Mouse (Mus musculus): ENCODE measurements at regions not wholly inside any gene's neighbourhood (a gene's known extent, or its start where the extent isn't known, plus 50 kb on each side); places are given as distances from the start of the nearest gene placed in this dataset.

DNA sequence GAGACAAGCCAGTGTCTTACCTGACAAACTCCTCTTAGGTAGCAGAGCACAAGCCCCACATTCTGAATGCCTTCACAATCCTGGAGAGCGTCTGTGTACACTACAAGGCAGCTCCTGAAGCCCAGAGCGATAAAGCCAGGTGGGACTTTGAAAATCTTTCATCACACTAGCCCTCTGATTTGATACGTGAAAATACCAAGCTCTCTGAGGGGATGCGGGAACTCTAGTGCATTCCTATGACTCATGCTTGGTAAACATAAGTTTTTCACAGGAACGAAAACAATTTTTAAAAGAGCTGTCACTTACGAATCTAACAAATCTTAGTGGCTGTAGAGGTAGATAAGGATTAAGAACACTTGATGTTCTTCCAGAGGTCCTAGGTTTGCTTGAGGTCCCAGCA lies 108.6 kb upstream of the Peli1 start:
- DNase-seq (ENCODE audit: low read depth, low spot score) = no peak

DNA sequence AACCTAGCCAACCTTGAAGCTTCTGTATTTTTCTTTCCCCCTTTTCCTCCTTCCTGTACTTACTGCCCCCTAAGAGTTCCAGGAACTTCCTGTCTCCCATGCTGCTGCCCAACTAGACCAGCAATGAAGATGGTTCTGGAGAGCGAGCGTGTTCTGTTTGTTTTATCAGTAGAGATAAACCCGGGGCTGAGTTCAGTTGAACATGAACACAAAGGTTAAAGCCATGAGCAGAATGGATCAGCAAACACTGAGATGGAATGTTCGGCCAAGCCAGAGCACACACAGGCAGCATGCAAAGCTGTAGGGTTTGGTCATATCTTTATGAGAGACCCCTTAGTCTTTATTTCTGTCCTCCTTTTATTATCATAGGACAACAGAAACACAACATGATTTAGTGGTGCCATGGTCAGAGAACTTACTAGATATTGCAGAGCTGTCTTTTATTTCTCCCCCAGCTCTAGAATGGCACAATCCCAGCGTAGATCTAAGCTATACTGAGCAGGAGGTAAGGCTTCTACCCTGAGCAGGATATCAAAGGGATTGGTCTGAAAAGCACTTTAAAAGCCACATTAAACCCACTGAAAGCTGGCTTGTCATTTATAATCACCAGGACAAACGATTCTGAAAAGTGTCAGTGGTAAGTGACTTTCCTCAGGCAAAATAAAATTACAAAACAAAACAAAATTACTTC lies 105.9 kb upstream of the Peli1 start:
- no peak for DNase-seq (ENCODE audit: low read depth, low spot score)

DNA sequence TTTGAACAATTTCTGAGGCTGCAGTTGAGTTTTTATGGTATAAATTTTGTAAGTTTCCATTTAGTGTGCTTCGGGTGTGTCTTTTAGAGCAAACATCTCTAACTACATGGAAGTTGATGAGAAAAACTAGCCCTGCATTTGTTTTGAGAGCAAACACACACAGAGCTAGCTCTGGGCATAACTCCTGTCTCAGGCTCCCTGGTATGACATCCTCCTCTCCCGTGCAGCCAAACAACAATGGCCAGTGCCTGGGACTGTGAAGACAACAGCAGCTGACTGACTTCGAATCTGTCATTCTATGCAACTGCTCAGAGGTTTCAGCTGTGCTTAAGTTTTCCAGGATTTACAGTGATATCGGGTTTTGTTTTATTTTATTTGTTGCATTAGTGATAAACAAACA lies 105.3 kb upstream of the Peli1 start:
- no peak for DNase-seq (ENCODE audit: low read depth, low spot score)

DNA sequence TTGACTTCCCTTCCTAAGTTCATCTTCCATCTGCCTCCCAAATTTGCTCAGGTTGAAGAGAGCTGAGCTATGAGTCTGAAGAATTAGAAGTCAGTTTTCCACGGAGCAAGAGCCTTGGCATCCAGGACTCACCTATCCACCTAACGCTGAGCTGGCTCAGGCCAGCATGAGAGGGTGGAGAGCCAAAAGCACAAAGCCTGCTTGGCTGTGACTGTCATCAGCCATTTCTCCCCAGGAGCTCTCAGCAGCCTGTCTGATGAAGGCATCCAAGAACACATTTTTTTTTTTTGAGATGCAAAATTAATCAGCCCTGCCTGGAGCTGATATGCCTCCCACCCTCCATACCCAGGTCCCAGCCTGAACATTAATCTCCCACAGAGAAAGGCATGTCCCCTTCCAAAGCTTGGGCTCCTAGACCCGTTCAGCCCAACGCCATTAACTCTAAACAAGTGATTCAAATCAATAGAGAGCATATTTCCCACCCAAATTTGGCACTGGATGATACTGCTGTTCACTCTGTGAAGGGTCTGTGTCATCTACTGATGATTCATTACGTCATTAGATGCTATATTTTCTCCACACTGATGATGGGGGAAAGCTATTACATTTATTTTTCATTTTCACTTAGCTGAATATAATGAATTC lies 103.8 kb upstream of the Peli1 start:
- DNase-seq (ENCODE audit: low read depth, low spot score) = no peak

DNA sequence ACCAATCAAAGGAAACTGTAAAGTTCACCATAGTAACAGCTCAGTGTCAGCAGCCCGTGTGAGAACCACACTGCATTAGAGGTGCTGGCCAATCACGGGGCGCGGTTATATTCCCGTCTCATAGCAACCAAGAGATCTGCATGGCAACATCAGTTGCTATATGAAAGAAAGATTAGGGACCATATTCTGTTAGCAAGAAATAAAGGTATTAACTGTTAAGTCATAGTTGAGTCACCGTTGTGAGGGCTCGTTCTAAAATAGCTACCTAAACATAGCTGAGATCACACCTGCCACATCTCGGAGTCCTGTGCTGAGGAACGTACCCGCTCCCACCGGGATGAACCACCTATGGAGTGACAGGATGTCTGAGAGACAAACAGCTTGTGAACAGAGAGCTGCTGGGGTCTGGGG lies 103.2 kb upstream of the Peli1 start:
- no peak for DNase-seq (ENCODE audit: low read depth, low spot score)

DNA sequence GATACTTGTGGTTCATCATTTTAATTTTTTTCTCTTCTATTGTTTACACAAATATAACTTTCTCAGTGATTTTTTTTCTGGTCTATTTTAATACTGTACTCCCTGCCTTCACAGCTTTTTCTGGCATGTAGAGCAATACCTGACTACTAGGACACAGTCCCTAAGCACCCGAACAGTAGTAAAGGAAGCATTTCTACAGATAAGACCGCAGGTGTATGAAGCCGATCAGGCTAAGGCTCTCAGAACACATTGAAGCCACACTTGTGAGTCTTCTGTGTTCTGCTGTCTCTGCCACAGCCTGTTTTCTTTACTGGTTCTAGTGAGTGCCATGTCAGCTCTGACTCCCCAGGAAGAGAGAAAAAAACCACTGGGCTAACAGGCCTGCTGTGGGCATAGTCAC lies 102.2 kb upstream of the Peli1 start:
- no peak for DNase-seq (ENCODE audit: low read depth, low spot score)

DNA sequence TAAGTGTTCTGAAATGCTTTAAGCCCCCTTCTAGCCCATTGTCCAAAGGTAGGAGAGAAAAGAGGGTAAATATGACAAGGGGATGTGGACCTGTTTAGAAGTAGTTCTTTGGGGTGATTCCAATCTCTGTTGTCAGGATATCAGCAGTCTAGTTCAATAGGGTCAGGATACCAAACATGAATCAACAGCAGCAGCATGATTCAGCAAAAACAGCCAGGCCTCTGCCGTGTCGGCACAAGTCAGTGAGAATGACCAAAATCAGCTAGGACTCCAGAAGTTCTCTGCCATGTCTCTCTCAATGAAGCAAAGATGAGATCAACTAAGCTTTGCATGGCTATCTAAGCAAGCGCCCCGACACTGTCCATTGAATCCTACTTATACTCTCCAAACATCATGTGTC lies 97.5 kb upstream of the Peli1 start:
- no peak for DNase-seq (ENCODE audit: low read depth, low spot score)

DNA sequence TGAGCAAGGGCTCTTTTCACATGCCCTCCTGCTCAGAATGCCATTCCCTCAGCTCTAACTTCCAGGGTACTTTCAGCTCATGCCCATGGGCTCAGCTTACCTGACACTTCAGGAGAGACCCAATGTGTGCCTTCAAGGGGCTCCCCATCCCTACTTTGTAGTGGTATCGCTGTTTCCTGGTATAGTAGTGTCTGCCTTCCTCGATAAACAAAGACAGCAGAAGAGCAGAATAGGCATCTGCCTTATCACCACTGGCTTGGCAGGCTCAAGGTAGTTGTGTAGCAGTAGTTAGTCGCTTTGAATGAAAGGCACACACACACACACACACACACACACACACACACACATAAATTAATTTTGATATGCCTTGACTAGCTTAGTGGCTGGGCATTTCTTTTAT lies 89.7 kb upstream of the Peli1 start:
- DNase-seq (ENCODE audit: low read depth, low spot score) = no peak

DNA sequence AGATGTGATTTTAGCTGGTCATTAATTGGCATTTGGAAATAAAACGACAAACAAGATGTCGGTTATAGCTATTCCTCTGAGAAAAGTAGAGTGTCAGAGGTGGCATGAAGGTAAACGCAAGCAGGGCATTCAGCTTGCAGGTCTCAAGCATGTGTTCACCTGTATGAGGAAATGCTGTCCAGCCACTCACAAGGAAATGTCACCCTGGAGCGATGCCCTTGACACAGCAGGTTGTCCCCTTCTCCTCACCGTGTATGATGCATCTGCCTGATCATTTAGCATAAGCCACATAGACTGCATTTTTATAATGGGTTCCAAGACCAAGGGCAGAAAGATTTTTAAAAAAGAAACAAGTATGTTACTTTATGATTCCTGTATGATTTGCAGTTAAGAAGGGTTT lies 83.9 kb upstream of the Peli1 start:
- no peak for DNase-seq (ENCODE audit: low read depth, low spot score)

DNA sequence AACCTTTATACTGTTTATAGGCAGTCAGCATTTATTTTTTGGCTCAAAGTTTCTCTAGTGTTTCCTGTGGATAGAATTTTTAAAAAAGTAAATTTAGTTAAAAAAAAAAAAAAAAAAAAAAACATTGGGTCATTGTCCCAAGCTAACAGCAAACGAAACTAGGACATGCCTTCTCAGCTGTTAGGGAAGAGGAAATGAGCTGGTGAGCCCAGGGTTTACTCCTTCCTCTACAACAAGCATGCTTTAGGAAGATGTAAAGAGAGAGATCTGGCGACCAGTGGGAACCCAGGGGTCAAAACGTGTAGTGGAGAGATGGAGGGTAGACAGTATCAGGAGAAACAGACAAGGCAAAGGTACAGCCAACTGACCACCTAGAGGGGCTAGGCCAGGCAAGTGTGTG lies 81.6 kb upstream of the Peli1 start:
- no peak for DNase-seq (ENCODE audit: low read depth, low spot score)

DNA sequence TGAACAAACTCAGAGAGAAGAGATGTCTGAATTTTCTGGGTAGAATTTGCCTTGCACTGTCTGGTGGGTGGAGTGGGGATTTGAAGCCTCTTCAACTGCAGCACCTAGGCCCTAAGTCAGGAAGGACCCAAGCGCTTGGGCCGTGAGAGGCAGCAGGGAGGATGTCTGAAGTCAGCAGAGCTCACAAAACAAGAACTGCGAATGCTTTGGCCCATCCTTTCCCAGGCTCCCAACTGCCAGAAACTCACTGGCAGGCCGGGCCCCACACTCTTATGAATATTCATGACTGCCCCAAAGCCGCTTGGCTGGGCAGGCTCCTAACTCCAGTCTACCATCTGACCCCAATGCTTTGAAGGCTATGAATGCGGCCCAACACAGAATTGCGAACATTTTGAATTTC lies 80.2 kb upstream of the Peli1 start:
- no peak for DNase-seq (ENCODE audit: low read depth, low spot score)

DNA sequence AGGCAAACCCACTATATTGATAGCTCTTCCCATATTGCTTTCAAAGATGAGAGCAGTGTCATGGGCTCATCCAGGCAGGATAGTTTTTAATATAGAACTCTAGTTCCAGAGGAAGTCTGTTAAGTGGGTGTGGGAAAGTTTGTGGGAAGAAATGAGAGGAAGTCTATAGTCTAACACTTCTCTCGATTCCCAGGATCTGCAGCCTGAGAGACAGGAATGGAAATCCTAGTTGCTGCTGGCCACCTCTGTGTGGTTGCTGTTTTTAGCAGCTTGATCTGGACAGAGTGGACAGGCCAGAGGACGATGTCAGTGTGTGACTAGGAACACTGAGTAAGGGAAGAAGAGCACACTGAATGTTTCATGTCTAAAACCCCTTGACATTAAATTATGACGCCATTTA lies 76.8 kb upstream of the Peli1 start:
- no peak for DNase-seq (ENCODE audit: low read depth, low spot score)

DNA sequence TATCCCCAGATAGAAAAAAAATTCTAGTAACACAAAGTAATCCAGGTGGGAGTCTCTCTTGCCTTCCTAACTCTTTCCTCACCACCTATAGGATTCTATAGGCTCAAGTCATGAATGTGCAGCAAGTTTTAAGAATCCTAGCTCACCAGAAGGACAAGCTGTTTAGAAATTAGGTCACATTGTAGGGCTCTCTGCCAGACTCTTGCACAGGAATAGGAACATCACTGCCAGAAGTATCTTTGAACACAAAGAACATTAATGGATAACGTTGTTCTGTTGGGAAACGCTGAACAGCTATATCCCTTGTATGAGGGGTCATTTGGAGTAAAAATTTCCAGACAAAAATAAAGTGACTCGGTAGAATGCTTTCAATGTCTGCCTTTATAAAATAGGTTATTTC lies 75.6 kb upstream of the Peli1 start:
- no peak for DNase-seq (ENCODE audit: low read depth, low spot score)

DNA sequence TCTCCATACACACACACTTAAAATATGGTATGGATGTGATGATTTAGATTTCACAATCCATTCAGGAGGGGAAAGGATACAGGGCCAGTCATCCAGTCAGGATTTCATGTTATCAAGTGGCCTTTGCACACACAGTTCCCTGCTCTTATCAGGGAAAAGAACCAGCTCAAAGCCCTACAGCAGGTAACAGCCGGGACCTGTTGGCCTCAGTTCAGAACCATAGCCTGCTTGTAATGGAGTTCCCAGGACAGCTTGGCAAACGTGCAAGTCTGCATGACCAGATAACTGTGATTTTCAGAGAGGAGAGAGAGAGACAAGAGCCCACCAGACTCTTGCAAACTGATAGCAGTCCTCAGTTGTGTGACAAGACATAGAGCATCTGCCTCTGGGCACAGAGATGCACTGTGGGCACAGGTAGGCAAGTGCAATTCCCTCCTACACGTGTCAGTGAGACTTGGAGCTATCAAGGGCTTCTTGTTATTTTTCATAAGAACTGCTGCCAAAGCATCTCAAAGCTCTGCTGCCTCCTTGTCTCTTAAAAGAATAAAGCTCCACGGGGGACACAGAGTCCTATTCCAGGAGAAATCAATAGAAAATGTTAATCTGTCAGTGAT lies 74.9 kb upstream of the Peli1 start:
- no peak for DNase-seq (ENCODE audit: low read depth, low spot score)

DNA sequence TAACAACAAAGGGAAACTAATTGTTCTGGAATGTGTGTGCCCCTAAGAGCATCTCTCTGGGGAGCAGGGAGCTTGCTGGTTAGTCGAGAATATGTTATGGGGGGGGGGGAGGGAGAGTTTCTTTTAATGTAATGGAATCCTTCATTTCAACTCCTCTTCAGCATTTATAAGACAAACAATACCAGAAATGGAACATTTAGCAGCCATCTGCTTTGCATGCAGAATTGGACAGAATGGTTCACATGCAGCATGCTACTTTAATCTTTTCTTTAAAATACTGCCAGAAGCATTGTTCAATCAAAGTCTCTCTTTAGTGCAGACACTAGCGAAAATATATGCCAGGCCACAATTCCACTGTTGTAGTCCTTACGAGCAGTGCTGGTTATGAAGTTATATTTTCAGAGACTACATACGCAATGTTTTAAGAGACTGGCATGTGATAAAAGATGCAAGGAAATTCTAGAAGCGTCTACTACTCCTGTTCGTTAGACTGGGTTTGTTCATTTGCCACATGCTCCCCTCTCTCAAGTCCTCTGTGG lies 74.2 kb upstream of the Peli1 start:
- DNase-seq (ENCODE audit: low read depth, low spot score) = no peak

DNA sequence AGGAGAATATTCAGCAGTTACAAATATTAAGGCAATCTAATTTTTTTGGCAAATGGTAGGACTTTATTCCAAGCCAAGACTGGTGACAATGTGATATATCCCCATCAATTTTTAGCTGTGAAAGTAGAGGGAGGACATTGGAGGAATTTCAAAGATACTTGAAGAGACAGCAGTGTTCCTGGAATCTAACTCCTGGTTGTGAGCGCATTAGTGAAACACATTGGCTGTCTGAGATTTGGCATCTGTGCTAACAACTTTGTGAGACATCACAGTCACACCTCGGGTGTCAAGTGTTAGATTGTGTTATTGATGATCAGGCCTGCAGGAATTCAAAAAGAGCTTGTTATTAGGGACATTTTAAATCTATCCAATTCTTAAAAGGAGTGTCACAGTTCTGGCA lies 71.3 kb upstream of the Peli1 start:
- no peak for DNase-seq (ENCODE audit: low read depth, low spot score)

DNA sequence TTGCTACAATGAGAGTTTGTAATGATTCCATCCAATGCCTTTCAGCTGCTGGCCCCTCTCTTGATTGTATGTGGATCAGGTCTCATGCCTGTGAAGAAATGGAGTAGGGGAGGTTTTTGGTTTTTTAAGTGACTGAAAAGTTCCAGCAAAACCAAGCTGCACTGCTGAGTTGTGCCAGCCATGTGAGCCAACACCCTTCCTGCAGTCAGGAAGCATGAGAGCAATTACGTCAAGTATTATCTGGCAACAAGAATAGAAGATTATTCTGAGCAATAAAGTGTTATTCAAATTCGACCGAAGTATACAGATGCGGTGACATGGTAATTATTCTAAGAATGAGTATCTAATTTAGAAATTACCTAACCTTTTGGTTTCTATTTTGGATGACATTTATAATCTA lies 67.0 kb upstream of the Peli1 start:
- no peak for DNase-seq (ENCODE audit: low read depth, low spot score)

DNA sequence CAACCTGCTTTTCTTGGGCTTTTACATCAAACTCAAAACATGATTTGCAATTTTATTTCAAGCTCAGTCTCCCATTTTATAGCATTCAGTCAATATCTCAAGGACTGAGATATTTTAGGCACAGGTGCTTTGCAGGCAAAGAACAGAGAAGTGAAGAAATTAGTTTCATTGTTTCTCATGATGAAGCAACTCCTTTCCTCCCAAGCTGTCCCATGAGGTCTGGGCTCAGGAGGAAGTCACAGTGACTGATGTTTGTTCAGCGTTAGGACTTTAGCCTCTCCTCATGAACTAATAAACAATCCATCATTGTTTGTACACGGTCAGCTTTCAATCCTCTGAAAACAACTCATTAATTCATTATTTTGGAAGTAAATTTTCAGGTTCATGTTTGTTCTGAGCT lies 66.6 kb upstream of the Peli1 start:
- DNase-seq (ENCODE audit: low read depth, low spot score) = no peak

DNA sequence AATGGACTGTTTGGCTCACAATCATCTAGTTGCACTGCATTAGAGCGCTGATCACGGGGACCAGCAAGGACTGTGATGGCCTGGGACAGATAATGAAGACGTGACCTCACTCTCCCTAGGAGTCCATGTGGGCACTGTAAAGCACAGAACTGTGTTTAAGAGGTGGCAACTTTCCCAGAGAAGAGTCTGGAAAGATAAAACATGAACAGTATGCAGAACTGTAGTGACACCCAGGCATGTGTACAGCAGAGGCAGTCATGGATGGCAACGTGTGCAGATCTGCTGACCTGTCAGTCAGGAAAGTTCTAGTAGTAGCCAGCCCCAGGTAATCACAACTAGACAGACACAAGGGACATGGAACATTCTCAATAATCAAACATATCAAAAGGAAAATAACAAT lies 63.8 kb upstream of the Peli1 start:
- no peak for DNase-seq (ENCODE audit: low read depth, low spot score)

DNA sequence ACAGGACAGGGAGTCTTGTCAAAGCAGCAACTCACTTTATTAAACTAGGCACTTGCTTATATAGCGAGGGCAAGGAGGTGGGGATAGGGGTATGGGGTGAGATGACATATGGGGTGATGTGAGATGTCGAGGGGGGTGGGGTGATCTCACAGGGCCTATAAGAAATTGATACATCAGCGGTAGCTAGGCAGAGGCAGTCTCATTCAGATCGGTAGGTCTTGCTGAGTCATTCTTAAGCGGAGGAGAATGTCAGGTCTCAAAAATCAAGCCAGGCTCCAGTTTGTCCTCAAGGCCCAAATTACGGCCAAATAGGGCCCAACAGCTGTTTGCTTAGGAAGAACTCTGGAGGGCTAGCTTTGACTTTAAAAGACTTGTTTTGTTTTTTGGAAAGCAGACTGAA lies 60.7 kb upstream of the Peli1 start:
- DNase-seq (ENCODE audit: low read depth, low spot score) = no peak

DNA sequence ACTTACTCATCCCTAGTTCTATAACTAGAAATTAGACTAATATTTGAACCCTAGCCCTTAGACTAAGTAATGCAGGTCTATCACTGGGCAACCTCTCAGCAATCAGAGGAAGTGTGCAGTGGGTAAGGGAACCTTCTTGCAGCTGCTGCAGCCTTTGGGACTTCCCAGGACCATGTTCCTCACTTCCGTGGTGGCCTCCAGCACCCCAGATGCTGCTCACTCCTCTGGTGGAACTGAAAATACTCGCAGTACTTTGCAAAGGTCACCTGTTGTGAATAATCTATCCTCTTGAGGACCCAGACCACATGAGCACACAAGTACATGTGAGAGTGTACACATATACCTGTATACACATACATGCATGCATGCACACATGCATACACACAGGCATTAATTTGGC lies 59.3 kb upstream of the Peli1 start:
- no peak for DNase-seq (ENCODE audit: low read depth, low spot score)

DNA sequence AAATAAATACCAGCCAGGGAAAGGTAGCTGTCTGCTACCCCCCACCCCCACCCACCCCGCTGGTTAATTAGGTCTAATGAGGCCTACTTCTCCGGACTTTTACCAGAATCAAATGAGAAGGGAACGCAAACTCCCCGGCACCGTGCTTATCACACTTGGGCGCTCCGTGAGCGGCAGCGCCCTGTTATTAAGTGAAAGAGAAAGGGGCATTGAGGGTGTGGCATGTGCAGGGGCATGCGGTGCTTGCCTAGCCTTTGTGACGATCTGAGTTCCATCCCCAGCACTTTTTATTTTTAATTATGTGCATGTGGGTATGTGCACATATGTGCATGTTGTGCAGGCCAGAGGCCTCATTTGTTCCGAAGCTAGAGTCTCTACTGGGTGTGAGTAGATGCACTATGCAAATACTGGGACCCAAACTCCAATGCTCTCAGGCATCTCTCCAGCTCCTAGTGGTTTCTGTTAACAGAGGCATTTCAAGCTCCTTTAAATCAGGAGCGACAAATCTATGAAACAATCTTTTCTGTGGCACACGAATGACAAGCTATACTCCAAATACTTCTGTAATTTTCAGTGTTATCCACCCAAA lies 57.8 kb upstream of the Peli1 start:
- DNase-seq (ENCODE audit: low read depth, low spot score) = no peak
